Mouse (Mus musculus) kidney, adult 2 months (tissue): ENCODE data around the gene Foxi3. TPM values are rescaled to one million over a fixed set of nuclear protein-coding genes. Genes with fewer than 3 reads are reported as not detected.

Source experiments
- DNase-seq: peaks from one replicate; pipeline ENCODE4 v3.0.0; 2021
- H3K27ac ChIP-seq: fragments of 200-500 bp; 2 replicates; pipeline ENCODE4 v1.5.1; 2012; ENCODE audit warnings: low read depth, low read length, control low read depth, inconsistent platforms; ENCODE audit not compliant: insufficient read depth
- H3K27me3 ChIP-seq: fragments of 200-500 bp; replicated peaks from 2 replicates; pipeline ENCODE4 v1.6.1; 2012; ENCODE audit warnings: mild to moderate bottlenecking, moderate library complexity, low read length, inconsistent platforms; ENCODE audit not compliant: control insufficient read depth, insufficient read depth
- H3K36me3 ChIP-seq: fragments of 200-500 bp; 2 replicates; pipeline ENCODE4 v1.6.1; 2012; ENCODE audit warnings: mild to moderate bottlenecking, moderate library complexity, low read length, inconsistent platforms; ENCODE audit not compliant: control insufficient read depth, insufficient read depth
- H3K4me1 ChIP-seq: fragments of 200-500 bp; 2 replicates; pipeline ENCODE4 v1.6.1; 2011; ENCODE audit warnings: low read length; ENCODE audit not compliant: control insufficient read depth, insufficient read depth
- H3K4me3 ChIP-seq: fragments of 200-500 bp; 2 replicates; pipeline ENCODE4 v1.5.1; 2011; ENCODE audit warnings: mild to moderate bottlenecking, low read depth, low read length, control low read depth; ENCODE audit not compliant: insufficient read depth
- CTCF ChIP-seq: fragments of 200-500 bp; conservative IDR thresholded peaks from 2 replicates; pipeline ENCODE4 v1.5.1; 2011; ENCODE audit warnings: low read depth, mild to moderate bottlenecking, control low read depth, low read length, moderate library complexity, mixed read lengths; ENCODE audit not compliant: insufficient read depth, insufficient read length
- POLR2A ChIP-seq: fragments of 200-500 bp; IDR thresholded peaks from one replicate; pipeline ENCODE4 v1.6.1; 2011; ENCODE audit warnings: low read depth, low read length, control low read depth
- WGBS: fragments of 180-500 bp; shearing (Covaris S2); methylation state at CpG from one replicate; pipeline ENCODE4 v1.1.7; 2018; 5-methylcytosine and 5-hydroxymethylcytosine counted together
- polyA plus RNA-seq: library from polyadenylated mRNA; depleted of rRNA; stranded (reverse); fragments of >200 nt; gene quantifications from 2 replicates; pipeline ENCODE4 v1.2.3, GENCODE M21; 2012

The Foxi3 gene
- polyA plus RNA-seq, 1 experiment, result not detected

- no peaks in the 10 kb centered on the region for H3K4me1 ChIP-seq
- H3K27me3 ChIP-seq, result no peaks in the 10 kb centered on the region
- WGBS, result 90% methylated on average over 2 of the region's 2 CpGs
- no peak for DNase-seq
- no peaks in the 10 kb centered on the region for H3K36me3 ChIP-seq
- TF ChIP-seq CTCF, result no peak
- no peak for TF ChIP-seq POLR2A
- no peak overlapping the region for H3K27ac ChIP-seq
- H3K4me3 ChIP-seq, result no peak overlapping the region
Observed at GRCm38 (mm10) chr6:70931801-70932200, 24.5 kb upstream of the Foxi3 start.

GRCm38 (mm10) chr6:70953274-70953673, 3.1 kb upstream of the Foxi3 start:
- WGBS, result 75% methylated on average over 7 of the region's 7 CpGs
- Histone ChIP-seq H3K4me3 (no peak overlapping the region), H3K27me3 (no peaks in the 10 kb centered on the region; the same call in none of the 2 replicates), H3K36me3 (no peaks in the 10 kb centered on the region), H3K4me1 (no peaks in the 10 kb centered on the region), H3K27ac (no peak overlapping the region)
- DNase-seq, result no peak
- TF ChIP-seq CTCF, result no peak
- no peak for TF ChIP-seq POLR2A

- 12% methylated on average over 6 of the region's 6 CpGs for WGBS
- TF ChIP-seq CTCF (peak; percentile 33; the same call in 1 of the 2 replicates), POLR2A (no peak)
- no peaks in the 10 kb centered on the region for H3K36me3 ChIP-seq
- no peaks in the 10 kb centered on the region for H3K4me1 ChIP-seq
- H3K27ac ChIP-seq, result no peak overlapping the region
- H3K27me3 ChIP-seq, result no peaks in the 10 kb centered on the region; the same call in none of the 2 replicates
- DNase-seq, result peak; percentile 56
- H3K4me3 ChIP-seq, result no peak overlapping the region
Observed at GRCm38 (mm10) chr6:70954040-70954439, 2.3 kb upstream of the Foxi3 start.

GRCm38 (mm10) chr6:70955291-70955800, 985 bp upstream of the Foxi3 start:
- no peaks in the 10 kb centered on the region; the same call in none of the 2 replicates for H3K27me3 ChIP-seq

GRCm38 (mm10) chr6:70955841-70956240, 490 bp upstream of the Foxi3 start:
- peak; percentile 8 for DNase-seq
- Histone ChIP-seq H3K4me1 (no peaks in the 10 kb centered on the region), H3K27me3 (no peaks in the 10 kb centered on the region; the same call in none of the 2 replicates), H3K4me3 (no peak overlapping the region), H3K27ac (no peak overlapping the region), H3K36me3 (no peaks in the 10 kb centered on the region)
- WGBS, result 5% methylated on average over 12 of the region's 12 CpGs
- TF ChIP-seq CTCF (no peak), POLR2A (no peak)

More at GRCm38 (mm10) chr6:70955291-70955800, 985 bp upstream of the Foxi3 start:
- TF ChIP-seq CTCF (no peak), POLR2A (no peak)
- DNase-seq, result peak; percentile 12
- Histone ChIP-seq H3K4me3 (no peak overlapping the region), H3K36me3 (no peaks in the 10 kb centered on the region), H3K27ac (no peak overlapping the region), H3K4me1 (no peaks in the 10 kb centered on the region)
- WGBS, result 7% methylated on average over 14 of the region's 14 CpGs

GRCm38 (mm10) chr6:70956936-70957335, 605 bp downstream of the Foxi3 start:
- no peaks in the 10 kb centered on the region; the same call in none of the 2 replicates for H3K27me3 ChIP-seq
- H3K27ac ChIP-seq, result no peak overlapping the region
- 2% methylated on average over 34 of the region's 34 CpGs for WGBS
- no peak overlapping the region for H3K4me3 ChIP-seq
- H3K4me1 ChIP-seq, result no peaks in the 10 kb centered on the region
- no peak for DNase-seq
- TF ChIP-seq POLR2A, result no peak
- TF ChIP-seq CTCF, result no peak
- H3K36me3 ChIP-seq, result no peaks in the 10 kb centered on the region

GRCm38 (mm10) chr6:70957341-70957940, 1.1 kb downstream of the Foxi3 start:
- WGBS, result 28% methylated on average over 7 of the region's 7 CpGs
- TF ChIP-seq CTCF (no peak), POLR2A (no peak)
- no peaks in the 10 kb centered on the region for H3K4me1 ChIP-seq
- no peaks in the 10 kb centered on the region for H3K36me3 ChIP-seq
- no peak overlapping the region for H3K4me3 ChIP-seq
- DNase-seq, result no peak
- no peaks in the 10 kb centered on the region; the same call in none of the 2 replicates for H3K27me3 ChIP-seq
- H3K27ac ChIP-seq, result no peak overlapping the region
